8 mouse cellular contexts compared by ENCODE assay signal in the genomic region with DNA sequence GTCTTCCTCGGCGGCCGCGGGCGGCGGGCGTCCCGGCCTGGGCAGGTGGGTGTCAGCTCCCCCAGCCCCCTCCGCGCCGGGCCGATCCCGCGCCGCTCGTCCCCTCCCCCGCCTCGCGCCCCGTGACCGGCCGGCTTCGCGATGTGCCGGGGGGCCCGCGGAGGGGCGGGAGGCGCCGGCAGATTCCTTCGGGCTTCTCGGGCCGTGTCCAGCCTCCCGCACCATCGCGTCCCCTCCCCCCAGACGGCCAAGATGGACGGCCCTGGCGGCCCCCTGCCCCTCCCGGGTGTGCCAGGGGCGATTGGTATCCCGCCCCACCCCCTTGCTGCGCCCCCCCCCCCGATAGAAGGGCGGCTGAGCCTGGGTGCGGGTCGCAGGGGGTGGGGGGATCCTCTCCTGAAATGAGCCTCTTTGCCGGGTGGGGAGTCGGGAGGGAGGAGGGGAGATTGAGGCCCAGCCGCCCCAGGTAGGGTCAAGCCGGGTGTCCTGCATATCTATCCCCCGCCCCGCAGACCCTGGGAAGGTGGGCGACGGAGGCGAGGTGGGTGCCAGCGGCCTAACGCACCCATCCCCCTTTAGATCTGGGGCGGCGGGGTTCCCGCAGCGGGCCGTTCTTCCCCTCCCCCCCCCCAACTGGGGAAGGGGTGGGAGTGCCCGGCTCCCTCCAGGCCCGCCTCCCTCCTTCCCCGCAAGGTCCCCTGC. TPM values are rescaled to one million over a fixed set of nuclear protein-coding genes. Genes with fewer than 3 reads are reported as not detected.
DNase-seq lines count a peak whose midpoint lies in the region; TF ChIP-seq lines count a peak whose summit lies in the region.

No protein-coding gene starts in this region.

- under 1% methylated on average over 66 of the region's 66 CpGs for WGBS in embryonic facial prominence, embryonic 10.5 days
- WGBS in heart, embryonic 10.5 days = under 1% methylated on average over 58 of the region's 66 CpGs
- WGBS in macrophage (ENCODE audit: missing documents) = 1% methylated on average over 50 of the region's 66 CpGs

- no peaks in the 10 kb centered on the region for H3K9me3 ChIP-seq in CH12.LX (replicated peaks; ENCODE audit: low read length)
- no peaks in the 10 kb centered on the region for H3K9me3 ChIP-seq in embryonic facial prominence, embryonic 10.5 days
- H3K9me3 ChIP-seq in heart, embryonic 10.5 days = no peaks in the 10 kb centered on the region

- peak overlapping the region; percentile 69 for H3K4me2 ChIP-seq in CH12.LX (ENCODE audit: insufficient read depth, low read depth, poor library complexity, severe bottlenecking)

- H3K4me3 ChIP-seq in CH12.LX (replicated peaks in 1 of 3; ENCODE audit: low read depth in 2 of 3, low read length in 2 of 3, poor library complexity in 1 of 3) = peak overlapping the region; percentile 50 to 87 (median 68)
- peak overlapping the region; percentile 78 for H3K4me3 ChIP-seq in embryonic facial prominence, embryonic 10.5 days
- H3K4me3 ChIP-seq in heart, embryonic 10.5 days = peak overlapping the region; percentile 93
- H3K4me3 ChIP-seq in macrophage (ENCODE audit: inconsistent target) = peak overlapping the region; percentile 43

- no peak for TF ChIP-seq CTCF in CH12.LX (conservative IDR thresholded peaks at IDR 0.05 in 1 of 2, IDR thresholded peaks at IDR 0.05 in 1 of 2; ENCODE audit: low read depth in 2 of 2, low read length in 2 of 2)

- peaks cover 2 to 37% of the 10 kb centered on the region in 2 experiments; a peak in 3 of 4 replicates for H3K4me1 ChIP-seq in CH12.LX (ENCODE audit: control insufficient read depth in 1 of 2, insufficient read depth in 2 of 2)
- peaks cover 42% of the 10 kb centered on the region for H3K4me1 ChIP-seq in embryonic facial prominence, embryonic 10.5 days
- H3K4me1 ChIP-seq in heart, embryonic 10.5 days = peaks cover 34% of the 10 kb centered on the region

- TF ChIP-seq EP300 in CH12.LX (IDR thresholded peaks at IDR 0.05; ENCODE audit: low read length) = no peak

- H3K27ac ChIP-seq in CH12.LX (ENCODE audit: insufficient read depth, low read depth) = no peak overlapping the region
- H3K27ac ChIP-seq in embryonic facial prominence, embryonic 10.5 days (replicated peaks) = peak overlapping the region; percentile 98
- H3K27ac ChIP-seq in heart, embryonic 10.5 days = peak overlapping the region; percentile 99
- H3K27ac ChIP-seq in macrophage = no peak overlapping the region

- TF ChIP-seq RAD21 in CH12.LX (IDR thresholded peaks at IDR 0.05; ENCODE audit: low read depth, low read length) = no peak

- TF ChIP-seq POLR2A in CH12.LX (IDR thresholded peaks at IDR 0.05; ENCODE audit: low read depth, low read length) = no peak

- H3K27me3 ChIP-seq in CH12.LX (replicated peaks) = no peaks in the 10 kb centered on the region
- no peaks in the 10 kb centered on the region for H3K27me3 ChIP-seq in embryonic facial prominence, embryonic 10.5 days (replicated peaks; ENCODE audit: low read depth, poor library complexity, severe bottlenecking)
- H3K27me3 ChIP-seq in heart, embryonic 10.5 days (ENCODE audit: insufficient read depth, poor library complexity, severe bottlenecking) = no peaks in the 10 kb centered on the region

- H3K36me3 ChIP-seq in CH12.LX (replicated peaks in 1 of 2; ENCODE audit: control insufficient read depth in 1 of 2, insufficient read depth in 1 of 2, low read length in 1 of 2) (peaks cover 0 to 12% of the 10 kb centered on the region in 2 experiments), macrophage (ENCODE audit: inconsistent target) (no peaks in the 10 kb centered on the region)
- H3K36me3 ChIP-seq in embryonic facial prominence, embryonic 10.5 days (replicated peaks) = peaks cover 25% of the 10 kb centered on the region
- peaks cover 6% of the 10 kb centered on the region for H3K36me3 ChIP-seq in heart, embryonic 10.5 days

- H3K79me2 ChIP-seq in CH12.LX (replicated peaks; ENCODE audit: control insufficient read depth, extremely low read depth, insufficient read depth, poor library complexity, severe bottlenecking) = 0 out of 2 replicates have a peak, but pooled peaks cover 4% of the 10 kb centered on the region
- peaks cover 50% of the 10 kb centered on the region for H3K79me2 ChIP-seq in macrophage (ENCODE audit: inconsistent target)

- peak overlapping the region; percentile 92 for H3K9ac ChIP-seq in CH12.LX (ENCODE audit: insufficient read depth, low read depth)

- in situ Hi-C loops in CH12.LX (cut with MboI; ENCODE audit: low pct_ligation_motif_present, low pct_unique_long_range_greater_than_20kb, low sequenced_read_pairs) = no loop called here

- no peak for DNase-seq in CH12.LX (ENCODE audit: extremely low read depth)
- peak; percentile 52 to 55 for DNase-seq in adrenal gland, adult 18-20 months (ENCODE audit: low spot score in 2 of 2)
- peak; percentile 74 for DNase-seq in embryonic facial prominence, embryonic 10.5 days (ENCODE audit: low spot score)
- peak; percentile 82 for DNase-seq in heart, embryonic 10.5 days (ENCODE audit: low spot score)
- DNase-seq in kidney, postnatal 10 days = peak; percentile 76
- peak; percentile 60 for DNase-seq in right cerebral cortex, postnatal 4 days
- no peak for DNase-seq in frontal cortex, adult 2 months (ENCODE audit: extremely low spot score in 1 of 2, low spot score in 1 of 2)

- dilution Hi-C loops in CH12.LX (cut with MboI; ENCODE audit: extremely low pct_ligation_motif_present, extremely low pct_unique_long_range_greater_than_20kb, low sequenced_read_pairs) = no loop called here

TF ChIP-seq in CH12.LX, 34 proteins besides CTCF, POLR2A, EP300 and RAD21:
- no peak for TF ChIP-seq ZC3H11A (IDR thresholded peaks at IDR 0.05; ENCODE audit: low read depth, low read length)
TF ChIP-seq in CH12.LX: peak in this region for 0.

RNA-seq across cellular contexts. Expression of a gene that starts 1.2 kb away (rescaled TPM):
- total RNA-seq in CH12.LX (2012; rRNA removed) (8.3 and 8.5 TPM in 2 replicates), CH12.LX (2014; rRNA removed) (5.9 and 7.7 TPM in 2 replicates)
- polyA plus RNA-seq in CH12.LX (2012; ENCODE audit: insufficient read length, low read depth) (40.5 and 58.4 TPM in 2 replicates), macrophage (2018) (45.1 to 115 TPM (median 51.4 TPM) in 3 replicates)
- total RNA-seq in adrenal gland, adult 18-20 months (2021) = 100 to 1,000 TPM; 165 to 216 TPM
- polyA plus RNA-seq in embryonic facial prominence, embryonic 10.5 days (2016; fragmentation: Nextera tagmentation; extraction: Ambion mirVana) = 44.5 and 44.9 TPM in 2 replicates
- 38.2 and 46.8 TPM in 2 replicates for polyA plus RNA-seq in heart, embryonic 10.5 days (2016; fragmentation: Nextera tagmentation; extraction: Ambion mirVana)
- 100 to 1,000 TPM; 128 to 448 (median 321) TPM for total RNA-seq in macrophage (2018; cell fraction: chromatin; rRNA removed)
- total RNA-seq in macrophage (2018; cell fraction: cytosol; rRNA removed) = 10 to 100 TPM; 40.7 to 78.3 (median 56.7) TPM
- total RNA-seq in macrophage (2018; cell fraction: nucleus; rRNA removed) = 100 to 1,000 TPM in 21 of 26 experiments, 10 to 100 TPM in 5; 79.2 to 348 (median 179) TPM
- polyA plus RNA-seq in frontal cortex, adult 2 months (2012; rRNA removed) = 153 TPM in 2 replicates

RNA-seq across cellular contexts. Expression of a gene that starts 52.0 kb away (rescaled TPM):
- 23.7 and 27.4 TPM in 2 replicates for total RNA-seq in CH12.LX (2012; rRNA removed)
- 29.0 and 33.3 TPM in 2 replicates for total RNA-seq in CH12.LX (2014; rRNA removed)
- polyA plus RNA-seq in CH12.LX (2012; ENCODE audit: insufficient read length, low read depth) = 28.0 and 29.8 TPM in 2 replicates
- 10 to 100 TPM; 53.5 to 58.7 TPM for total RNA-seq in adrenal gland, adult 18-20 months (2021)
- polyA plus RNA-seq in embryonic facial prominence, embryonic 10.5 days (2016; fragmentation: Nextera tagmentation; extraction: Ambion mirVana) = 41.9 and 44.5 TPM in 2 replicates
- 33.2 and 35.5 TPM in 2 replicates for polyA plus RNA-seq in heart, embryonic 10.5 days (2016; fragmentation: Nextera tagmentation; extraction: Ambion mirVana)
- total RNA-seq in macrophage (2018; cell fraction: chromatin; rRNA removed) = 10 to 100 TPM; 30.1 to 74.1 (median 49.7) TPM
- 10 to 100 TPM; 26.7 to 49.3 (median 33.7) TPM for total RNA-seq in macrophage (2018; cell fraction: cytosol; rRNA removed)
- 10 to 100 TPM; 27.6 to 80.0 (median 38.7) TPM for total RNA-seq in macrophage (2018; cell fraction: nucleus; rRNA removed)
- polyA plus RNA-seq in macrophage (2018) = 32.4 to 40.7 TPM (median 36.5 TPM) in 3 replicates
- polyA plus RNA-seq in frontal cortex, adult 2 months (2012; rRNA removed) = 46.7 and 52.9 TPM in 2 replicates

RNA-seq across cellular contexts. Expression of a gene that starts 52.1 kb away (rescaled TPM):
- total RNA-seq in CH12.LX (2012; rRNA removed) = 2.2 and 4.2 TPM in 2 replicates
- 2.4 and 2.7 TPM in 2 replicates for total RNA-seq in CH12.LX (2014; rRNA removed)
- polyA plus RNA-seq in CH12.LX (2012; ENCODE audit: insufficient read length, low read depth) = 2.1 and 2.7 TPM in 2 replicates
- total RNA-seq in adrenal gland, adult 18-20 months (2021) = 10 to 100 TPM; 25.2 to 29.4 TPM
- 2.6 and 3.2 TPM in 2 replicates for polyA plus RNA-seq in embryonic facial prominence, embryonic 10.5 days (2016; fragmentation: Nextera tagmentation; extraction: Ambion mirVana)
- 1.5 and 2.6 TPM in 2 replicates for polyA plus RNA-seq in heart, embryonic 10.5 days (2016; fragmentation: Nextera tagmentation; extraction: Ambion mirVana)
- total RNA-seq in macrophage (2018; cell fraction: chromatin; rRNA removed) = 10 to 100 TPM in 4 of 26 experiments, 1 to 10 TPM in 20, under 1 TPM in 2; 0.47 to 12.5 (median 6.6) TPM
- total RNA-seq in macrophage (2018; cell fraction: cytosol; rRNA removed) = 1 to 10 TPM; 1.4 to 5.1 (median 3.4) TPM
- total RNA-seq in macrophage (2018; cell fraction: nucleus; rRNA removed) = 10 to 100 TPM in 1 of 26 experiments, 1 to 10 TPM in 24, under 1 TPM in 1; 0.87 to 10.2 (median 3.6) TPM
- 1.7 to 4.4 TPM (median 2.5 TPM) in 3 replicates for polyA plus RNA-seq in macrophage (2018)
- polyA plus RNA-seq in frontal cortex, adult 2 months (2012; rRNA removed) = 3.8 and 3.9 TPM in 2 replicates

Comparison
In these comparisons a context has a peak if more than half of its experiments do, and no peak if none do; other contexts are left out.
1. DNase-seq: peak in adrenal gland, adult 18-20 months (2 of 2), embryonic facial prominence, embryonic 10.5 days (single experiment), heart, embryonic 10.5 days (single experiment), kidney, postnatal 10 days (single experiment) and right cerebral cortex, postnatal 4 days (single experiment); none in CH12.LX (single experiment) and frontal cortex, adult 2 months (0 of 2).
2. H3K27ac ChIP-seq: peak in embryonic facial prominence, embryonic 10.5 days (single experiment) and heart, embryonic 10.5 days (single experiment); none in CH12.LX (single experiment) and macrophage (single experiment).
3. H3K4me3 ChIP-seq: peak in every context shown above with its lines; median percentile 93 in heart, embryonic 10.5 days; 78 in embryonic facial prominence, embryonic 10.5 days; 68 in CH12.LX; 43 in macrophage.